Mouse (Mus musculus) lung, postnatal 36 days (tissue): ENCODE measurements around the gene Ltc4s.

Experiments used
- DNase-seq: peaks from one replicate; pipeline ENCODE4 v3.0.0; 2022; ENCODE audit warnings: mixed read lengths

Ltc4s gene

DNA sequence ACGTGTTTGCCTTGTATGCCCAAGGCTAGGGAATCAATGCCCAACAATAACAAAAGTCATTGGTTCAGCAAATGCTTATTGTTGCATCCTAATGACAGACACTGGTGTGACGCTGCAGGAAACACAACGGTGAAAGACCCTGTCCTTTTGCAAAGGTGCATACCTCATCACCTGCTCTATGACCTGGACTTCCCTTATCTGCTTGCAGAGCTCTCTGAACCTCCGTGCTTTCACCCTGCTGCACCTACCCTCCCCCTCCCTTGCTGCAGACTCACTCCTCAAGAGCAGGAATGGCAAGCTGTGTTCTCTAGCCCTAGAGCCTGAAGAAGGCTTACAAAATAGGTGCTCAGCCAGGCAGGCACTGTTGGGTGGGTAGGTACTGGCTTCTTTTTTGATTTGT, 43.6 kb downstream of the Ltc4s start:
- DNase-seq: no peak

DNA sequence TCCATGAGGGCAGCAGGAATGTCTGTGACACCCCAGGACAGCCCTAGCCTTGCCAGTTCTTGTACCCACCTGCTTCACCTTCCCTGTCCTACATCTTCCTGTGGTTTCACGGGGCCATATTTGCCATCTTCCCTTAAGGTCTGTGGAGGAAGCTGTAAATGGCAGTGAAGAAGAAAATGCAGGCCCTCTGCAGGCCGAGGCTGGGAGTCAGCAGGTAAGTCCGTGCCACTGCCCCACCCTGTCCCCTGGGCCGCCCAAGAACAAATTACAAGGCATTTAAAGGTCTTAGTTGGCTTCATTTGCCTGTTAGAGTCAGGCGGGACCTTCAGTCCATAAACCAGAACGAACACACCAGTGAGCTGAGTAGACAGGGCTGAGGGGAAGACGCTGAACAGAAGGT, 44.3 kb downstream of the Ltc4s start:
- DNase-seq: no peak

DNA sequence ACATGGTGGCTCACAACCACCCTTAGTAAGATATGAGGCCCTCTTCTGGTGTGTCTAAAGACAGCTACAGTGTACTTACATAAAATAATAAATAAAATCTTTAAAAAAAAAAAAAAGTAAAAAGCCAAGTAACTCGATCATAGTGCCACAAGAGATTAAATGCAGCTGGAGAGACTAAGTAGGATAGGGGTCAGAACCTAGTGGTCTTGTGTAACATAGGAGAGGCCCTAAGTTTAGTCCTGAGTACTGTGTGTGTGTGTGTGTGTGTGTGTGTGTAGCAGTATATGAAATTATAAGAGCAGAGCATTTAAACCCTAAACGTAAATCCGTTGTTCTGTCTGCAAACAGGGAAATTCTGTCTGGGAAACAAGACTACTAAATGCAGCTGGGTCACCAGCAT, 46.1 kb downstream of the Ltc4s start:
- no peak for DNase-seq

DNA sequence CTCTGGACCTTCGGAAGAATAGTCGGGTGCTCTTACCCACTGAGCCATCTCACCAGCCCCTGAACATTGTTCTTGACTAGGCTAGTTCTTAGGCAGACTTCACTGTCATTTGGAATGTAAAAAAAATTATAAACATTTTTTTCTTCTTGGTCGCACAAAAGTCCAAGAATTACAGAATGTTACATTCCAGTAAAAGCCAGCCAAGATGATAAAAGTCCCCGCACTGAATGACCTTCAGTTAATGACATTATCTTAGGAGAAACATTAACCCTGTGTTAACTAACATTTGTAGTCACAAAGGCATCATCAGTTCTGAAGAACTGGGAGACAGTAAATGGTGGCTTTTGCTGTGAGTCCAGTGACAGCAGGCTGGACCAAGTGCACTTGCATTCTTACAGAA, 48.1 kb downstream of the Ltc4s start:
- no peak for DNase-seq

DNA sequence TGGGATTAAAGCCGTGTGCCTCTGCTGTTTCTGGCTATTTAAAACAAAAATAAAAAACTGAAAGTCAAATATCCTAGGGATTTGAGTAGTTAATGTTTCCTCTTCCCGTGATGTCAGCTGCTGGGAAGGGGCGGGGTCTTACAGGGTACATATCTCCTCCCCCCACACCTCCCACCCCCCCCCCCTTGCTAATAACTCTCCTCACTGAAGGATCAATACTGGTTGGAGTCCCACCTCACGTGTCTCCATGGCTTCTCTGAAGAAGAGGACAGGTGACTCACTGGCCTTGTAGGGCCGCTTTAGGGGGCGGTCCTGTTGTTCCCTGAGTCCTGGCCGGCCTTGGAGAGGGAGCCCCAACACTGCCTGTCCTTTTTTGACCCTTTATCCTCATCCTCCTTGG, 49.7 kb downstream of the Ltc4s start:
- DNase-seq: no peak
